Mouse (Mus musculus) limb, embryonic 11.5 days (tissue): ENCODE results near the gene Krr1. TPM values are rescaled to one million over a fixed set of nuclear protein-coding genes. Genes with fewer than 3 reads are reported as not detected.

Experiments
- ATAC-seq: fragments of 200-750 bp; cut with Nextera tagmentation; 2 replicates; pipeline ENCODE4 v1.8.0; 2017; ENCODE audit warnings: low read depth; ENCODE audit not compliant: insufficient number of reproducible peaks, low FRiP score, low TSS enrichment
- DNase-seq: peaks from one replicate; pipeline ENCODE4 v3.0.0-alpha.2; 2015; ENCODE audit warnings: low spot score
- H3K27ac ChIP-seq: fragments of 300-500 bp; sonication (generic); replicated peaks from 2 replicates; pipeline ENCODE4 v1.5.1; 2014; ENCODE audit warnings: low read depth, mild to moderate bottlenecking, low read length
- H3K27me3 ChIP-seq: fragments of 300-500 bp; sonication (generic); 2 replicates; pipeline ENCODE4 v1.6.1; 2014; ENCODE audit warnings: mild to moderate bottlenecking, low read length, mixed read lengths; ENCODE audit not compliant: control insufficient read depth, insufficient read depth
- H3K36me3 ChIP-seq: fragments of 300-500 bp; sonication (generic); 2 replicates; pipeline ENCODE4 v1.6.1; 2014; ENCODE audit warnings: mild to moderate bottlenecking, low read length, moderate library complexity, mixed read lengths; ENCODE audit not compliant: control insufficient read depth, insufficient read depth
- H3K4me1 ChIP-seq: fragments of 300-500 bp; sonication (generic); 2 replicates; pipeline ENCODE4 v1.6.1; 2014; ENCODE audit warnings: low read length, mixed read lengths; ENCODE audit not compliant: control insufficient read depth, insufficient read depth
- H3K4me2 ChIP-seq: fragments of 300-500 bp; sonication (generic); 2 replicates; pipeline ENCODE4 v1.6.1; 2014; ENCODE audit warnings: low read depth, mild to moderate bottlenecking, moderate library complexity; ENCODE audit not compliant: severe bottlenecking
- H3K4me3 ChIP-seq: fragments of 300-500 bp; sonication (generic); 2 replicates; pipeline ENCODE4 v1.5.1; 2014; ENCODE audit warnings: low read depth, low read length
- H3K9ac ChIP-seq: fragments of 300-500 bp; sonication (generic); 2 replicates; pipeline ENCODE4 v1.6.1; 2014; ENCODE audit warnings: mild to moderate bottlenecking, low read length
- H3K9me3 ChIP-seq: fragments of 300-500 bp; sonication (generic); 2 replicates; pipeline ENCODE4 v1.6.1; 2016; ENCODE audit warnings: low read length; ENCODE audit not compliant: control insufficient read depth
- WGBS: fragments of 180-500 bp; shearing (Covaris S2); extraction: QIAGEN DNeasy Blood & Tissue Kit; methylation state at CpG from one replicate; pipeline ENCODE4 v1.1.7; 2014; 5-methylcytosine and 5-hydroxymethylcytosine counted together
- polyA plus RNA-seq: library from polyadenylated mRNA; unstranded; fragments of >200 nt; fragmentation: Nextera tagmentation; extraction: Ambion mirVana; gene quantifications from 2 replicates; pipeline ENCODE4 v1.2.1, GENCODE M21; 2014

Krr1 gene
- polyA plus RNA-seq, 1 experiment from 2014 or later = 64.7 TPM

DNA sequence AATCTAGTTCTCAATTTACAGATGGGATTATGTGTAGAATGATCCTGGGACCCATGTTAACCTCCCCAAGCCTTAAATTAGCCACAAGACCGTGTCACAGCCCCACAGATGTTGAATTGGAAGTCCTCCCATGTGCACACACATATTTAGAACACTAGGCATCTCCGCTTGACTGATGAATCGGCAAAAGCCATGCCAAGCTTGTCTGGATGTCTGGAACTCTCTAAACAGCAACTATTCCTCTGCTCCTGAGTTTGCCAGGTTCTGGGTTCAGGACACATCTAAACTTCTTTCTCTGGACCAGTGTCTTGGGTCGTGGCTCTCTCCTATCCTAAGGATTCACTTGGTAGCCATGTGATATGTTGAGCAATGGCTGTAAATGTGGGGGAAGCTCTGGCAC is 36.4 kb upstream of the Krr1 start:
- ATAC-seq = no peak
- Histone ChIP-seq H3K4me2 (no peak overlapping the region), H3K36me3 (no peaks in the 10 kb centered on the region), H3K27ac (no peak overlapping the region), H3K9me3 (no peaks in the 10 kb centered on the region), H3K27me3 (no peaks in the 10 kb centered on the region), H3K4me3 (no peak overlapping the region), H3K4me1 (no peaks in the 10 kb centered on the region), H3K9ac (no peak overlapping the region)
- WGBS = 89% methylated on average over 4 of the region's 4 CpGs
- DNase-seq = no peak

DNA sequence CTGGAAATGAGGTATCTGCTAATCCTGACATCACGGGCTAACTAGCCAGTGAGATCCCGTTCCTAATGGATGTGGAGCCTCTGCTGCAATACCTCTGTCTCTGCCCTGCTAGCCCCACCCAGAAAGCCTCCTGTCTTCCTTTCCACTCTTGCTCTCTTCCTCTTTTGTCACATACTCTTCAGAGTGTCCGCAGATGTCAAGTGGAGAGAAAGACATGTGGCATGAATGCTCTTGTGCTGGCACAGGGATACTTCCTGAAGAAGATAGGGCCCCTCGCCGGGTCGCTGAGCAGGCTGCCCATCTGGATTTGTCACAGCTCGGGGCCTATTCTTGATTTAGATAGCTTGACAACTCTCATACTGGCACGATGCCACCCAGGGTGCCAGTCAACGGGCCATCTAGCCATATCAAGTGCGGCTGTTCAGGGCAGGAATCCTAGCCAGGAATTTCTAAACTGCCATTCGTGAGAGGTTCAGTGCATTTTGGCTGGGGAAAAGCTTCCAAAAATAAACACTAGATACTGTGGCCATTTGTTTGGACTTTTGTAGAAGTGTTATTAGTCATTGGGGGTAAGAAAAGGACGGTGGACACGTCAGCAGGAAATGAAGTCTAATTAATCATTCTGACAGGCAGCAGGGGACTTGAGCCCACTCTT is 35.8 kb upstream of the Krr1 start:
- no peaks in the 10 kb centered on the region for H3K36me3 ChIP-seq
- no peak overlapping the region for H3K4me2 ChIP-seq
- no peaks in the 10 kb centered on the region for H3K9me3 ChIP-seq
- H3K9ac ChIP-seq = no peak overlapping the region
- WGBS = 63% methylated on average over 13 of the region's 13 CpGs
- H3K4me1 ChIP-seq = no peaks in the 10 kb centered on the region
- DNase-seq = no peak
- no peak overlapping the region for H3K4me3 ChIP-seq
- no peak overlapping the region for H3K27ac ChIP-seq
- ATAC-seq = no peak
- H3K27me3 ChIP-seq = no peaks in the 10 kb centered on the region

- Histone ChIP-seq H3K27me3 (no peaks in the 10 kb centered on the region), H3K4me3 (no peak overlapping the region), H3K9me3 (no peaks in the 10 kb centered on the region), H3K4me1 (no peaks in the 10 kb centered on the region), H3K4me2 (no peak overlapping the region), H3K36me3 (no peaks in the 10 kb centered on the region), H3K27ac (no peak overlapping the region), H3K9ac (no peak overlapping the region)
- ATAC-seq (no peak), DNase-seq (no peak)
- WGBS = 85% methylated on average over 5 of the region's 5 CpGs
These were observed 35.3 kb upstream of the Krr1 start for GRCm38 (mm10) chr10:111937146-111937534.

GRCm38 (mm10) chr10:111943026-111943425 is 29.4 kb upstream of the Krr1 start:
- DNase-seq (no peak), ATAC-seq (no peak)
- Histone ChIP-seq H3K4me1 (no peaks in the 10 kb centered on the region), H3K4me2 (no peak overlapping the region), H3K4me3 (no peak overlapping the region), H3K9me3 (no peaks in the 10 kb centered on the region), H3K27ac (no peak overlapping the region), H3K27me3 (no peaks in the 10 kb centered on the region), H3K36me3 (no peaks in the 10 kb centered on the region), H3K9ac (no peak overlapping the region)
- 90% methylated on average over 7 of the region's 7 CpGs for WGBS

DNA sequence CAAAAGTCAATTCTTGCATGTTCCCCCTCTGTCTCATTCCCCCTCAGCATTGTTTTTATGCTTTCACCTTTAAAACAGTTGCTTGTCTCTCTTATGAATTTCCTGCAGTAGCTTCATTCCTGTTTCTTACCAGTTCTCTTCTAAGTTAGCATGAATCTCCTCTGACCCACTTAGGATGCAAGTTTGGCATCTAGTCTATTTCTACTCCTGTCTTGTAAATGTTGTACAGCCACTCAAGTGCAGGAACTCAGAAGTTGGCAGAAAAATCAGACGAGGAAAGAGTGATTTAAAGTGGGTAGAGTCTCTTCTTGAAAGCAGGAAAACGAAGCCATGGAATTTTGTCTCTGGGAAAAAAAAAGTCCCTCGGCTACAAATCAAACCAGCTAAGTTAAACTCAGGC is 26.9 kb upstream of the Krr1 start:
- H3K9me3 ChIP-seq = no peaks in the 10 kb centered on the region
- no peaks in the 10 kb centered on the region for H3K4me1 ChIP-seq
- no peak overlapping the region for H3K9ac ChIP-seq
- no peaks in the 10 kb centered on the region for H3K36me3 ChIP-seq
- no peak for ATAC-seq
- H3K27me3 ChIP-seq = no peaks in the 10 kb centered on the region
- no peak overlapping the region for H3K4me2 ChIP-seq
- 69% methylated on average over 3 of the region's 3 CpGs for WGBS
- DNase-seq = no peak
- no peak overlapping the region for H3K27ac ChIP-seq
- H3K4me3 ChIP-seq = no peak overlapping the region

- no peak overlapping the region for H3K4me3 ChIP-seq
- WGBS = 93% methylated on average over 1 of the region's 1 CpGs
These were observed 24.4 kb upstream of the Krr1 start for GRCm38 (mm10) chr10:111948041-111948440.

DNA sequence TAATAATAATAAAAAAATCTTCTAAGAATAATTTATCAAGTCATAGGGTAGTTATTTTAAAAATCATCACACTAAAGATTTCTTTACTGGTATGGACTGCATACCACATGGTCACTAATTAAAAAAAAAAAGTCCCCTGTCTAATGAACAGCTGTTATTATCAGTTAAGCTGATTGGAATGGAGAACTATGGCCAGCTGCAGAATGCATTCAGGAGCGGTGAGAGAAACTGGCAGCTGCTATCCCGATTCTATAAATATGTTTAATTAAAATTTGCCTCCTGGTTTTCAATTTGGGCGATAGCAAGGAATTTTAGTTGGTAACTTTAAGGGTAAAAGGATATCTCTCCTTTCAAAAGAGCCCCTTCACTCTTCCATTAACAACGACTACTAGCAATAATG is 23.5 kb upstream of the Krr1 start:
- no peak for ATAC-seq
- H3K27me3 ChIP-seq = no peaks in the 10 kb centered on the region
- no peak overlapping the region for H3K27ac ChIP-seq
- H3K4me2 ChIP-seq = no peak overlapping the region
- DNase-seq = no peak
- 58% methylated on average over 4 of the region's 4 CpGs for WGBS
- H3K9me3 ChIP-seq = no peaks in the 10 kb centered on the region
- no peaks in the 10 kb centered on the region for H3K4me1 ChIP-seq
- H3K4me3 ChIP-seq = no peak overlapping the region
- no peak overlapping the region for H3K9ac ChIP-seq
- no peaks in the 10 kb centered on the region for H3K36me3 ChIP-seq

More at GRCm38 (mm10) chr10:111948041-111948440, 24.4 kb upstream of the Krr1 start:
- no peak overlapping the region for H3K27ac ChIP-seq
- no peaks in the 10 kb centered on the region for H3K36me3 ChIP-seq
- ATAC-seq (no peak), DNase-seq (no peak)
- no peak overlapping the region for H3K9ac ChIP-seq
- no peaks in the 10 kb centered on the region for H3K27me3 ChIP-seq
- no peak overlapping the region for H3K4me2 ChIP-seq
- no peaks in the 10 kb centered on the region for H3K9me3 ChIP-seq
- H3K4me1 ChIP-seq = no peaks in the 10 kb centered on the region

DNA sequence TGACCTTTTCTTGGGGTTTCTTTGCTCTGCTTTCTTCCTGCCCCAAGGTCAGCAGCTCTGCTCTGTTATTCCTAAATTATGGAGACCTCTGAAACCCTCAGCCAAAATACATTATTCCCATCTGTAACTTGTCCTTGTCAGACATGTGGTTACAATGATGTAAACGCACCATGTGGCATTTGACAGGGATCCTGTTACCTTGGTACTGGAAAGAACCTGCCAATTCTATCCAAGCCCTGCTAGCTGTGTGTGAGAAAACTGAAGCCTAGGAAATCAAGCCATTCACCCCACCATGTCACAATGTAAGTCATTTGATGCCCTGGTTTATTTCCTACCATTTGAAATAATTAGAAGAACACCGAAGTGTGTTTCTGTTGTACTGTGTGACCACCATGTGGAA is 16.6 kb upstream of the Krr1 start:
- H3K27me3 ChIP-seq = no peaks in the 10 kb centered on the region

More for the DNA sequence above, 16.6 kb upstream of the Krr1 start:
- no peak for ATAC-seq
- 62% methylated on average over 2 of the region's 2 CpGs for WGBS
- no peak for DNase-seq
- H3K4me1 ChIP-seq = no peaks in the 10 kb centered on the region
- no peak overlapping the region for H3K4me2 ChIP-seq
- H3K4me3 ChIP-seq = no peak overlapping the region
- H3K9me3 ChIP-seq = no peaks in the 10 kb centered on the region
- no peak overlapping the region for H3K9ac ChIP-seq
- no peak overlapping the region for H3K27ac ChIP-seq
- H3K36me3 ChIP-seq = no peaks in the 10 kb centered on the region
